Mouse (Mus musculus) neural tube, embryonic 10.5 days (tissue): ENCODE data around the gene Olfr1154.

ENCODE experiments used
- DNase-seq: peaks from one replicate; pipeline ENCODE4 v3.0.0-alpha.2; 2017; ENCODE audit warnings: low spot score; ENCODE audit errors: extremely low spot score

Gene Olfr1154

DNA sequence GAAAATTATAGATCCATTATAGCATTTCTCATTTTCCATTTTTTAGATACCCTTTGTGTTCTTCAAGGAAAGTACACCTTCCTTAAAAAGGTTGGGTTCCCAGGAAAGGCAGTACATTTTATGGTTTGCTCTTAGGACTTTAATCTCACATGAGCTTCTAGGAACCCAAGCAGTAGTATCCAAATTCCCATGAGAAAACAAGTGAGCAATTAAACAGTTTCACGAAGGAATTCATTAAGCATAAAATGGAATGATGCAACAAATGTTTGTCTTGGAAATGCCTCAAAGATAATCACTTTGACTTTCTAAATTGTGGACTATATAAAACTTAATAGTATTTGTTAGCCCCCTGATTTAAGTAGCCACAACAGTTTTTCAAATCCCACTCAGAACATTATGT, at the start of gene Olfr1154:
TSS of gene Olfr1154 (minus strand) at position 101 of the 400 bp plus-strand sequence.
- no peak for DNase-seq

DNA sequence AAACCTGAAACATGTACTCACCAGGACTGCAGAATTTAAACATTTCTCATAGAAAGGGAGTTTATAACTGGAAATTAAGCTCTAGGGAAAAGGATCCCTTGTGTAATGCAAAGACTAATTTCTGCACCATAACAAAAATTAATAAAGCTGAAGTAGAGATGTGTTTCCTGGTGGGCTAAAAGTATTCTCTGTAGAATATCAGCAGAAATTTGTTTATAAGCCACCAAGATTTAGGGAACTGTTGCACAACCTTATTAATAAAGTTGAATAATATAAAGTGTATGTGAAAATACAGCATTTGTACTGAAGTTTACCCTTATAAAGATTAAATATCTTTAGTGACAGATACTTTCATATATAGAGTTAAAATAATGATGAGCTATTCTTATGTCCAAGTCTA, 48.0 kb upstream of the Olfr1154 start, which contains the start of gene Olfr1156:
TSS of gene Olfr1156 (minus strand) at position 101 of the 400 bp plus-strand sequence.
- DNase-seq, result no peak

DNA sequence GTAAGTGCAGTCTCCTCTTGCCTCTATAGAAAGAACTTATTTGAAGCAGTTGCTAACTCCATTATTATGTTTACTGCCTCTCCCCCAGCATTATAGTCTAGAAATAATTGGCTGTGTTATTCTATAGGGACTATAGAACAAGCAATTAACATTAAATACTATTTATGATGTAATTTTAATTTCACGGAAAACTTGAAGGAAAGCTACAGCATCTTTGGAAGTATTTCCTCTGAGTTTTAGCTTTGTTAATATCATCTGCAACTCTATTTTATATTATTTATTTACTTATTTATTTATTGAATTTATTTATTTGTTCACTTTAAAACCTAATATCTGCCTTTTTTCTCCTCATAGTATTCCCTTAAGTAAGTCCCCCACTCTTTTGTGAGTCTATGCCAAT, 40.1 kb upstream of the Olfr1154 start, which contains the start of gene Olfr1155:
TSS of gene Olfr1155 (minus strand) at position 101 of the 400 bp plus-strand sequence.
- DNase-seq, result no peak

DNA sequence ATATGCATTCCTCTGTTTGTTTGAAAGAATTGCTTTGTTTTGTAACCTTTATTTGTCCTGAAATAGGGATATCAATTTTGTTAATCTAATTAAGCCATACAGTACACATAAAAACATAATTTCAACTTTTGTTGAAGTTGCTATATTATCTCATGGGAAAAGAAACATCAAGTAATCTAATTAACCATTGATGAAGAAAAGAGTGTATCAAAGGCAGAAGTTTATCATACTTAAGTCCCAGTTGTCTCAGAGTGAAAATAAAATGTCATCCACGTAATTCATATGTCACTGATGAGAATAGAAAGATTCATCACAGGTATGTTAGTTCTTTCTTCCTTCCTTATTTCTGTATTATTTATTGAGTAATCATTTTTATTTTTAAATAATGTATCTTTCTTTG, 10.3 kb downstream of the Olfr1154 start, which contains the start of gene Olfr1153:
TSS of gene Olfr1153 (plus strand) at position 301 of the 400 bp plus-strand sequence.
- no peak for DNase-seq

DNA sequence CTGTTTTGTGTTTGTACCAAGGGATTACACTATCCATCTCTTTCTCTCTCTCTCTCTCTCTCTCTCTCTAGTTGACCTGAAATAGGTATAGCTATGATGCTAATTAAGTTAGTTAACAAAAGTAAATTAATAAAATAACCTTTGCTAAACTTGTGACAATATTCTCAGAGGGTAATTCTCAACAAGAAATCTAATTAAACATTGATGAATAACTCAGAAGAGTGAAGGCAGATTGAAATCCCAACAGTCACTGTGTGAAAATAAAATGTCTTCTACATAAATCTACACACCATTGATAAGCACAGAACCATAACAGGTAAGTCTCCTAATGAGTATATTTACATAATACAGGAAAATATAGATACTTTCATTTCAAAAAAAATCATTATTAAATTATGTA, 38.8 kb downstream of the Olfr1154 start, which contains the start of gene Olfr1152:
TSS of gene Olfr1152 (plus strand) at position 301 of the 400 bp plus-strand sequence.
- no peak for DNase-seq

DNA sequence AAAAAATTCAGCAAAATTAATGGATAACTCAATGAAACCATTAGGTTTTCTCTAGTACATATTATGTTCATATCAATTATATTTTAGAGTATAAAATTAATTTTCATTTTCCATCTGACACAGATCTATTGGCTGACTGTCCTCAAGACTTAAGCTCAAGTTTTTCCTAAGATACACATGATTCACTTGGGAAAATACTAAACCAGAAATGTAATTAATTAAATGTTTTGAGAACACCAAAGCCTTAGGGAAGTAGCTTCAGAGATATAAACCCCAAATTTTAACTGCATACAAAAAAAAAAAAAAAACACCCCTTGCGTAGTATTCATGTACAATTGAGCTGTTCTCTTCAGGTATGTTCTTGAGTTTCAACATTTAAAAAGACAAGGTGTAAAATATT, 49.4 kb downstream of the Olfr1154 start, which contains the start of gene Olfr1151:
TSS of gene Olfr1151 (plus strand) at position 301 of the 400 bp plus-strand sequence.
- no peak for DNase-seq
